In genomic region chr3:107694256-107694900, GRCm38 (mm10) we compare ENCODE assay signal across 9 mouse cellular contexts. TPM values are rescaled to one million over a fixed set of nuclear protein-coding genes. Genes with fewer than 3 reads are reported as not detected.
DNase-seq lines count a peak whose midpoint lies in the region; ATAC-seq lines count a peak whose summit lies in the region.
"Had no signal": no experiment of that assay in that cellular context is flagged by ENCODE, and none has a peak within 500 bp of the region (broad histone marks: within the 10 kb centered on the region; RNA-seq: fewer than 3 reads in every experiment).

No protein-coding gene starts in this region.

- no peak for ATAC-seq in neural tube, embryonic 11.5 days (ENCODE audit: insufficient read depth, low FRiP score, low TSS enrichment)
- no peak for ATAC-seq in limb, embryonic 15.5 days (ENCODE audit: insufficient number of reproducible peaks, low FRiP score, low TSS enrichment, low read depth)
- no peak for ATAC-seq in stomach, embryonic 16.5 days (ENCODE audit: insufficient read depth, low FRiP score)
- no peak for ATAC-seq in frontal cortex, adult (ENCODE audit: low TSS enrichment)

- no peaks in the 10 kb centered on the region for H3K27me3 ChIP-seq in heart, embryonic 10.5 days (ENCODE audit: insufficient read depth, poor library complexity, severe bottlenecking)
- H3K27me3 ChIP-seq in neural tube, embryonic 11.5 days (ENCODE audit: control insufficient read depth, insufficient read depth, low read length), result no peaks in the 10 kb centered on the region
- no peaks in the 10 kb centered on the region for H3K27me3 ChIP-seq in limb, embryonic 15.5 days
- H3K27me3 ChIP-seq in stomach, embryonic 16.5 days (ENCODE audit: control insufficient read depth, insufficient read depth, low read length), result no peaks in the 10 kb centered on the region

- peak overlapping the region; percentile 93 for H3K9ac ChIP-seq in neural tube, embryonic 11.5 days (ENCODE audit: low read length)
- no peak overlapping the region for H3K9ac ChIP-seq in limb, embryonic 15.5 days
- H3K9ac ChIP-seq in stomach, embryonic 16.5 days (ENCODE audit: low read length), result peak overlapping the region; percentile 95

- no peak for DNase-seq in heart, embryonic 10.5 days (ENCODE audit: low spot score)
- no peak for DNase-seq in heart, adult 8-10 months (ENCODE audit: low spot score)
- DNase-seq in neural tube, embryonic 11.5 days (ENCODE audit: low spot score), result no peak
- DNase-seq in neural tube, embryonic 10.5 days (ENCODE audit: extremely low spot score, low spot score), result no peak
- DNase-seq in layer of hippocampus, adult 18-20 months (ENCODE audit: low spot score in 2 of 2), result no peak
- DNase-seq: gastrocnemius, postnatal 14 days had no signal

- peak overlapping the region; percentile 93 for H3K4me3 ChIP-seq in heart, embryonic 10.5 days
- peak overlapping the region; percentile 77 for H3K4me3 ChIP-seq in neural tube, embryonic 11.5 days (ENCODE audit: low read depth, low read length)
- peak overlapping the region; percentile 87 for H3K4me3 ChIP-seq in limb, embryonic 15.5 days
- peak overlapping the region; percentile 94 for H3K4me3 ChIP-seq in stomach, embryonic 16.5 days (replicated peaks; ENCODE audit: low read length)

- H3K4me1 ChIP-seq in heart, embryonic 10.5 days, result peaks cover 29% of the 10 kb centered on the region
- peaks cover 17% of the 10 kb centered on the region for H3K4me1 ChIP-seq in neural tube, embryonic 11.5 days (ENCODE audit: control insufficient read depth, insufficient read depth, low read length)
- H3K4me1 ChIP-seq in limb, embryonic 15.5 days, result peaks cover 30% of the 10 kb centered on the region
- peaks cover 32% of the 10 kb centered on the region for H3K4me1 ChIP-seq in stomach, embryonic 16.5 days (ENCODE audit: control insufficient read depth, insufficient read depth, low read length)

- no peaks in the 10 kb centered on the region for H3K9me3 ChIP-seq in heart, embryonic 10.5 days
- H3K9me3 ChIP-seq in neural tube, embryonic 11.5 days (ENCODE audit: control insufficient read depth, low read length), result no peaks in the 10 kb centered on the region
- no peaks in the 10 kb centered on the region for H3K9me3 ChIP-seq in limb, embryonic 15.5 days
- H3K9me3 ChIP-seq in stomach, embryonic 16.5 days (replicated peaks; ENCODE audit: control insufficient read depth, low read length), result no peaks in the 10 kb centered on the region

- no peak overlapping the region for H3K27ac ChIP-seq in heart, embryonic 10.5 days
- H3K27ac ChIP-seq in neural tube, embryonic 11.5 days (ENCODE audit: low read depth, low read length), result no peak overlapping the region
- no peak overlapping the region for H3K27ac ChIP-seq in limb, embryonic 15.5 days
- H3K27ac ChIP-seq in stomach, embryonic 16.5 days (ENCODE audit: low read length), result no peak overlapping the region

- H3K4me2 ChIP-seq in neural tube, embryonic 11.5 days (ENCODE audit: low read depth), result peak overlapping the region; percentile 74
- H3K4me2 ChIP-seq in limb, embryonic 15.5 days, result peak overlapping the region; percentile 57
- H3K4me2 ChIP-seq in stomach, embryonic 16.5 days (ENCODE audit: low read depth, low read length), result peak overlapping the region; percentile 92

- WGBS in heart, embryonic 10.5 days, result 73% methylated on average over 2 of the region's 2 CpGs
- 76% methylated on average over 2 of the region's 2 CpGs for WGBS in neural tube, embryonic 11.5 days
- 58% methylated on average over 2 of the region's 2 CpGs for WGBS in limb, embryonic 15.5 days
- 42% methylated on average over 2 of the region's 2 CpGs for WGBS in stomach, embryonic 16.5 days

- no peaks in the 10 kb centered on the region for H3K36me3 ChIP-seq in heart, embryonic 10.5 days
- no peaks in the 10 kb centered on the region for H3K36me3 ChIP-seq in neural tube, embryonic 11.5 days (ENCODE audit: control insufficient read depth, insufficient read depth, low read length)
- H3K36me3 ChIP-seq in limb, embryonic 15.5 days, result no peaks in the 10 kb centered on the region
- H3K36me3 ChIP-seq in stomach, embryonic 16.5 days (ENCODE audit: control insufficient read depth, insufficient read depth, low read length), result no peaks in the 10 kb centered on the region

RNA-seq across cellular contexts. Expression of gene Ahcyl1, which starts 2.0 kb away (rescaled TPM):
- polyA plus RNA-seq in heart, embryonic 10.5 days (2016; fragmentation: Nextera tagmentation; extraction: Ambion mirVana), result 62.2 and 71.8 TPM in 2 replicates
- 10 to 100 TPM; 76.2 to 87.9 (median 83.4) TPM for total RNA-seq in heart, adult 8-10 months (2022)
- 124 and 127 TPM in 2 replicates for polyA plus RNA-seq in neural tube, embryonic 11.5 days (2014; fragmentation: Nextera tagmentation; extraction: Ambion mirVana)
- polyA plus RNA-seq in limb, embryonic 15.5 days (2015; fragmentation: Nextera tagmentation; extraction: Ambion mirVana), result 61.5 and 74.7 TPM in 2 replicates
- polyA plus RNA-seq in stomach, embryonic 16.5 days (2015; fragmentation: Nextera tagmentation; extraction: Ambion mirVana), result 65.8 and 71.2 TPM in 2 replicates
- total RNA-seq in layer of hippocampus, adult 18-20 months (2021), result 100 to 1,000 TPM; 323 to 325 TPM
